Mouse (Mus musculus) erythroblast, embryonic 14.5 days (primary cell): ENCODE data around the gene Dppa2.

Experiments used
- GATA1 ChIP-seq: IDR thresholded peaks from 2 replicates; pipeline ENCODE4 v1.6.1; 2012; ENCODE audit warnings: low read length, inconsistent platforms, mixed read lengths
- TAL1 ChIP-seq: IDR thresholded peaks from 3 replicates; pipeline ENCODE4 v1.6.1; 2012; ENCODE audit warnings: low read length, inconsistent platforms, mixed read lengths

DNA sequence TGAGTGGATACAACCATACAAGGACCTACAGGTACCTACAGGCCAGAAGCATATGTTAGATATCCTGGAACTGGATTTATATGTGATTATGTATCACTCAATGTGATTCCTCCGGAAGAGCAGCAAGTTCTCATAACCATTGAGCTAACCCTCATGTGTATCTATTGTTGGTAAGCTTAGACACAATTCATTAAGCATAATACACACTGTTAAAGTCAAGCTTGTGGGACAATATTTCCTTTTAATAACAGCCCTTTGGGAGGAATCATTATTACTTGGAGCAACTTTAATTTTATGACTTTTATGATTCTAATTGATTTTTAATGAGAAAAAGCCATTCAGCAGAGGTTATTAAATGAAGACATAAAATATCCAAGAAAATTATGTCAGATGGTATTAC lies 43.5 kb downstream of the Dppa2 start:
- no peak for TF ChIP-seq GATA1
- TF ChIP-seq TAL1, result no peak
